Mouse (Mus musculus): ENCODE measurements around the gene Ilf2. TPM values are rescaled to one million over a fixed set of nuclear protein-coding genes. Genes with fewer than 3 reads are reported as not detected.

Gene Ilf2
- polyA plus RNA-seq, 1 experiment from 2014 or later: 151 TPM

GRCm38 (mm10) chr3:90451396-90452095 is 24.4 kb upstream of the Ilf2 start:
- 46% methylated on average over 10 of the region's 10 CpGs for WGBS (ENCODE audit: insufficient replicate concordance)
- Histone ChIP-seq H3K27ac (ENCODE audit: low read depth, low read length) (peak overlapping the region; percentile 31; the same call in 1 of the 2 replicates), H3K36me3 (ENCODE audit: control insufficient read depth, insufficient read depth, low read length) (no peaks in the 10 kb centered on the region), H3K4me3 (ENCODE audit: low read depth, low read length) (peak overlapping the region; percentile 20), H3K9ac (ENCODE audit: low read depth, low read length) (peak overlapping the region; percentile 39; the same call in 1 of the 2 replicates), H3K9me3 (replicated peaks; ENCODE audit: control insufficient read depth, low read length) (no peaks in the 10 kb centered on the region), H3K27me3 (ENCODE audit: control insufficient read depth, insufficient read depth, low read length) (no peaks in the 10 kb centered on the region), H3K4me1 (ENCODE audit: control insufficient read depth, insufficient read depth, low read length) (peaks cover 9% of the 10 kb centered on the region; the same call in 1 of the 2 replicates), H3K4me2 (peak overlapping the region; percentile 53)
- ATAC-seq (replicated peaks; ENCODE audit: insufficient number of reproducible peaks, low FRiP score, low TSS enrichment): no peak

- Histone ChIP-seq H3K4me2 (no peak overlapping the region), H3K36me3 (ENCODE audit: control insufficient read depth, insufficient read depth, low read length) (no peaks in the 10 kb centered on the region), H3K9me3 (replicated peaks; ENCODE audit: control insufficient read depth, low read length) (no peaks in the 10 kb centered on the region), H3K9ac (ENCODE audit: low read depth, low read length) (no peak overlapping the region), H3K4me1 (ENCODE audit: control insufficient read depth, insufficient read depth, low read length) (peaks cover 9% of the 10 kb centered on the region; the same call in 1 of the 2 replicates), H3K27ac (ENCODE audit: low read depth, low read length) (no peak overlapping the region), H3K27me3 (ENCODE audit: control insufficient read depth, insufficient read depth, low read length) (no peaks in the 10 kb centered on the region), H3K4me3 (ENCODE audit: low read depth, low read length) (no peak overlapping the region)
- 80% methylated on average over 14 of the region's 14 CpGs for WGBS (ENCODE audit: insufficient replicate concordance)
- ATAC-seq (replicated peaks; ENCODE audit: insufficient number of reproducible peaks, low FRiP score, low TSS enrichment): no peak
Measured at GRCm38 (mm10) chr3:90454931-90455330, 21.0 kb upstream of the Ilf2 start.

GRCm38 (mm10) chr3:90459727-90460126 is 16.2 kb upstream of the Ilf2 start:
- no peak for ATAC-seq (replicated peaks; ENCODE audit: insufficient number of reproducible peaks, low FRiP score, low TSS enrichment)
- WGBS (ENCODE audit: insufficient replicate concordance): 70% methylated on average over 9 of the region's 9 CpGs
- no peak overlapping the region for H3K4me3 ChIP-seq (ENCODE audit: low read depth, low read length)
- no peaks in the 10 kb centered on the region for H3K36me3 ChIP-seq (ENCODE audit: control insufficient read depth, insufficient read depth, low read length)
- H3K27ac ChIP-seq (ENCODE audit: low read depth, low read length): no peak overlapping the region
- H3K27me3 ChIP-seq (ENCODE audit: control insufficient read depth, insufficient read depth, low read length): peaks cover 14% of the 10 kb centered on the region
- peaks cover 8% of the 10 kb centered on the region for H3K4me1 ChIP-seq (ENCODE audit: control insufficient read depth, insufficient read depth, low read length)
- H3K4me2 ChIP-seq: no peak overlapping the region
- no peak overlapping the region for H3K9ac ChIP-seq (ENCODE audit: low read depth, low read length)
- no peaks in the 10 kb centered on the region for H3K9me3 ChIP-seq (replicated peaks; ENCODE audit: control insufficient read depth, low read length)

DNA sequence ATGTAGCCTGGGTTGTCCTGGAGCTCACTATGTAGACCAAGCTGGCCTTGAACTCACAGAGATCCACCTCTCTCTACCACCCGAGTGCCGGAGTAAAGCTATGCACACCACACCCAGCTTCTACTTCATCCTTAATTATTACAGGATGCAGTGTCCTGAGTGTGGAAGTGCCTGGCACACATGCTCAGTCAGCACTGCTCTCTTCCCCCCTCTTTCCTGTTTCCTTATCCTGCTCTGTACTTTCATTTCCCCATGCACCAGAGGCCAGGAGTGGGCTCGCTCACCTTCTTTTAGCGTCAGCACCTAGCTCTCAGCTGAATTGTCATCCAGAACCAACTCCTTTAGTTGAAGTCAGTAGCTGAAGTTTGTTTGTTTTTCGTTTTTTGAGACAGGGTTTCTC is 15.6 kb upstream of the Ilf2 start:
- Histone ChIP-seq H3K4me2 (no peak overlapping the region), H3K9me3 (replicated peaks; ENCODE audit: control insufficient read depth, low read length) (no peaks in the 10 kb centered on the region), H3K4me1 (ENCODE audit: control insufficient read depth, insufficient read depth, low read length) (peaks cover 12% of the 10 kb centered on the region), H3K9ac (ENCODE audit: low read depth, low read length) (no peak overlapping the region), H3K27ac (ENCODE audit: low read depth, low read length) (no peak overlapping the region), H3K36me3 (ENCODE audit: control insufficient read depth, insufficient read depth, low read length) (no peaks in the 10 kb centered on the region), H3K4me3 (ENCODE audit: low read depth, low read length) (no peak overlapping the region), H3K27me3 (ENCODE audit: control insufficient read depth, insufficient read depth, low read length) (peaks cover 20% of the 10 kb centered on the region)
- 70% methylated on average over 5 of the region's 5 CpGs for WGBS (ENCODE audit: insufficient replicate concordance)
- no peak for ATAC-seq (replicated peaks; ENCODE audit: insufficient number of reproducible peaks, low FRiP score, low TSS enrichment)

GRCm38 (mm10) chr3:90461935-90462334 is 14.0 kb upstream of the Ilf2 start:
- 72% methylated on average over 3 of the region's 3 CpGs for WGBS (ENCODE audit: insufficient replicate concordance)
- peaks cover 28% of the 10 kb centered on the region for H3K27me3 ChIP-seq (ENCODE audit: control insufficient read depth, insufficient read depth, low read length)
- ATAC-seq (replicated peaks; ENCODE audit: insufficient number of reproducible peaks, low FRiP score, low TSS enrichment): no peak
- peaks cover 15% of the 10 kb centered on the region for H3K4me1 ChIP-seq (ENCODE audit: control insufficient read depth, insufficient read depth, low read length)
- H3K4me3 ChIP-seq (ENCODE audit: low read depth, low read length): no peak overlapping the region
- no peaks in the 10 kb centered on the region for H3K9me3 ChIP-seq (replicated peaks; ENCODE audit: control insufficient read depth, low read length)
- no peak overlapping the region for H3K9ac ChIP-seq (ENCODE audit: low read depth, low read length)
- H3K4me2 ChIP-seq: no peak overlapping the region
- no peak overlapping the region for H3K27ac ChIP-seq (ENCODE audit: low read depth, low read length)
- H3K36me3 ChIP-seq (ENCODE audit: control insufficient read depth, insufficient read depth, low read length): no peaks in the 10 kb centered on the region

DNA sequence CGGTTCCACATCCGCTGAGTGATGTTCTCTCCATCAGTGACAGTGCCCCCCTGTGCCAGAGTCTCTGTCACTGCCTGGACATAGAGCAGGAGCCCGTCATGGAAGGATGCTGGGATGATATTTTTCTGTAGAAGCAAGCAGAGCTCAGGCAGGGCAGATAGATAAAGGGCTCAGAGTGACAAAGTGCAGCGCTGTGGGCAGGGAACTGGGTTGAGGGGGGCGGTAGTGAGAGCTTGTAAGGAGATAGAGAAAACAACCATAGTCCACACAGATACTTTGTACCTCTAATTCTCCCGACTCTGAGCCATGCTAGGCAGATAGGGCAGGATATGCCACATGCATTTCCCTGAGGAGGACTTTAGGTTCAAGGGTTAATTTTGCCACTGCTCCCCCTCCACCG is 13.3 kb upstream of the Ilf2 start:
- H3K27me3 ChIP-seq (ENCODE audit: control insufficient read depth, insufficient read depth, low read length): peaks cover 28% of the 10 kb centered on the region
- H3K36me3 ChIP-seq (ENCODE audit: control insufficient read depth, insufficient read depth, low read length): no peaks in the 10 kb centered on the region
- ATAC-seq (replicated peaks; ENCODE audit: insufficient number of reproducible peaks, low FRiP score, low TSS enrichment): no peak
- H3K4me2 ChIP-seq: peak overlapping the region; percentile 33
- H3K27ac ChIP-seq (ENCODE audit: low read depth, low read length): no peak overlapping the region
- H3K9ac ChIP-seq (ENCODE audit: low read depth, low read length): no peak overlapping the region
- peaks cover 15% of the 10 kb centered on the region for H3K4me1 ChIP-seq (ENCODE audit: control insufficient read depth, insufficient read depth, low read length)
- no peaks in the 10 kb centered on the region for H3K9me3 ChIP-seq (replicated peaks; ENCODE audit: control insufficient read depth, low read length)
- H3K4me3 ChIP-seq (ENCODE audit: low read depth, low read length): no peak overlapping the region
- 13% methylated on average over 7 of the region's 7 CpGs for WGBS (ENCODE audit: insufficient replicate concordance)

- H3K9me3 ChIP-seq (replicated peaks; ENCODE audit: control insufficient read depth, low read length): no peaks in the 10 kb centered on the region
- H3K27ac ChIP-seq (ENCODE audit: low read depth, low read length): no peak overlapping the region
- peak overlapping the region; percentile 60 for H3K4me3 ChIP-seq (ENCODE audit: low read depth, low read length)
- H3K4me1 ChIP-seq (ENCODE audit: control insufficient read depth, insufficient read depth, low read length): peaks cover 15% of the 10 kb centered on the region
- WGBS (ENCODE audit: insufficient replicate concordance): 7% methylated on average over 37 of the region's 37 CpGs
- peak overlapping the region; percentile 75 for H3K4me2 ChIP-seq
- H3K27me3 ChIP-seq (ENCODE audit: control insufficient read depth, insufficient read depth, low read length): peaks cover 28% of the 10 kb centered on the region
- ATAC-seq (replicated peaks; ENCODE audit: insufficient number of reproducible peaks, low FRiP score, low TSS enrichment): no peak
- peak overlapping the region; percentile 67 for H3K9ac ChIP-seq (ENCODE audit: low read depth, low read length)
- no peaks in the 10 kb centered on the region for H3K36me3 ChIP-seq (ENCODE audit: control insufficient read depth, insufficient read depth, low read length)
Measured at GRCm38 (mm10) chr3:90464552-90465080, 11.3 kb upstream of the Ilf2 start.

DNA sequence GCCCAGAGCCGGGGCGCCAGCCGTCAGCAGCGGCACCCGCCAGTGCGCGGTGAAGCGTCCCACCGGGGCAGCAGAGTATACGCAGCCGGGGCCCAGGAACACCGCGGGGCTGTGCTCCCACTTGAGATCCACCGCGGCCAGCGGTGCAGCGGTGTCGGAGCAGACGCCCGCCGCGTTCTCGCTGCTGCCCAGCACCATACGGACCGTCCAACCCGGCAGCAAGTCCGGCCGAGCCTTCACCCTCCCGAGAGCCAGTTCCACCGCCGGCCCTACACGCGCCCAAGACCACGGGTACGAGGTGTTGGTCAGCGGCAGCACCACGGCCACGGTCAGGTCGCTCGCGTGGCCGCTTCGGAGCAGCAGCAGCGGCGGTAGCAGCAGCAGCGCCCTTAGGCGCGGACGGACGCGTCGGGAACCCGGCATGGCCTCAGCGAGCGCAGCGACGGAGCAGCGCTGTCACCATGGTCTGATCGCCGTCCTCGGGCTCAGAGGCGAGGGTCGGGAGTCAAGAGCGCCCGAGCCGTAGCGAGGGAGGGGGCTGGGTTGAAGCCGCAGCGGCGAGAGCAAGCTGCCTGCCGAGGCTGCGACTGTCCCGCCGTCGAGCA is 10.7 kb upstream of the Ilf2 start:
- H3K27me3 ChIP-seq (ENCODE audit: control insufficient read depth, insufficient read depth, low read length): peaks cover 28% of the 10 kb centered on the region
- no peak overlapping the region for H3K27ac ChIP-seq (ENCODE audit: low read depth, low read length)
- no peaks in the 10 kb centered on the region for H3K9me3 ChIP-seq (replicated peaks; ENCODE audit: control insufficient read depth, low read length)
- H3K4me3 ChIP-seq (ENCODE audit: low read depth, low read length): peak overlapping the region; percentile 60
- peaks cover 15% of the 10 kb centered on the region for H3K4me1 ChIP-seq (ENCODE audit: control insufficient read depth, insufficient read depth, low read length)
- peak; percentile 36; the same call in 1 of the 2 replicates for ATAC-seq (replicated peaks; ENCODE audit: insufficient number of reproducible peaks, low FRiP score, low TSS enrichment)
- H3K9ac ChIP-seq (ENCODE audit: low read depth, low read length): peak overlapping the region; percentile 67
- no peaks in the 10 kb centered on the region for H3K36me3 ChIP-seq (ENCODE audit: control insufficient read depth, insufficient read depth, low read length)
- under 1% methylated on average over 75 of the region's 75 CpGs for WGBS (ENCODE audit: insufficient replicate concordance)
- peak overlapping the region; percentile 75 for H3K4me2 ChIP-seq
